Mouse (Mus musculus) stomach, embryonic 14.5 days (tissue): ENCODE results near the gene Tmem30b. TPM values are rescaled to one million over a fixed set of nuclear protein-coding genes. Genes with fewer than 3 reads are reported as not detected.

ENCODE experiments used
- ATAC-seq: fragments of 200-750 bp; cut with Nextera tagmentation; 2 replicates; pipeline ENCODE4 v1.8.0; 2017; ENCODE audit warnings: low read depth, moderate TSS enrichment; ENCODE audit not compliant: insufficient number of reproducible peaks, insufficient read depth, low FRiP score
- H3K27ac ChIP-seq: fragments of 300-500 bp; sonication (generic); 2 replicates; pipeline ENCODE4 v1.5.1; 2014; ENCODE audit warnings: mild to moderate bottlenecking, low read length, moderate library complexity, mixed read lengths
- H3K27me3 ChIP-seq: fragments of 300-500 bp; sonication (generic); 2 replicates; pipeline ENCODE4 v1.6.1; 2014; ENCODE audit warnings: low read length, control low read depth, mixed read lengths; ENCODE audit not compliant: control insufficient read depth, insufficient read depth
- H3K36me3 ChIP-seq: fragments of 300-500 bp; sonication (generic); 2 replicates; pipeline ENCODE4 v1.6.1; 2014; ENCODE audit warnings: mild to moderate bottlenecking, control low read depth, low read length, moderate library complexity, mixed read lengths; ENCODE audit not compliant: control insufficient read depth, insufficient read depth
- H3K4me1 ChIP-seq: fragments of 300-500 bp; sonication (generic); 2 replicates; pipeline ENCODE4 v1.6.1; 2014; ENCODE audit warnings: low read length, control low read depth, mixed read lengths; ENCODE audit not compliant: control insufficient read depth, insufficient read depth
- H3K4me2 ChIP-seq: fragments of 300-500 bp; sonication (generic); replicated peaks from 2 replicates; pipeline ENCODE4 v1.6.1; 2014; ENCODE audit warnings: low read depth, low read length, control low read depth
- H3K4me3 ChIP-seq: fragments of 300-500 bp; sonication (generic); 2 replicates; pipeline ENCODE4 v1.5.1; 2014; ENCODE audit warnings: low read depth, low read length, control low read depth
- H3K9ac ChIP-seq: fragments of 300-500 bp; sonication (generic); replicated peaks from 2 replicates; pipeline ENCODE4 v1.6.1; 2014; ENCODE audit warnings: low read depth, mild to moderate bottlenecking, control low read depth, low read length, moderate library complexity, mixed read lengths
- H3K9me3 ChIP-seq: fragments of 300-500 bp; sonication (generic); 2 replicates; pipeline ENCODE4 v1.6.1; 2016; ENCODE audit warnings: low read depth, low read length, control low read depth; ENCODE audit not compliant: control insufficient read depth
- WGBS: fragments of 180-500 bp; shearing (Covaris S2); extraction: QIAGEN DNeasy Blood & Tissue Kit; methylation state at CpG from one replicate; pipeline ENCODE4 v1.1.7; 2014; 5-methylcytosine and 5-hydroxymethylcytosine counted together
- polyA plus RNA-seq: library from polyadenylated mRNA; unstranded; fragments of >200 nt; fragmentation: Nextera tagmentation; extraction: Ambion mirVana; gene quantifications from 2 replicates; pipeline ENCODE4 v1.2.1, GENCODE M21; 2014

Tmem30b gene
- polyA plus RNA-seq, 1 experiment from 2014 or later = 14.5 TPM

DNA sequence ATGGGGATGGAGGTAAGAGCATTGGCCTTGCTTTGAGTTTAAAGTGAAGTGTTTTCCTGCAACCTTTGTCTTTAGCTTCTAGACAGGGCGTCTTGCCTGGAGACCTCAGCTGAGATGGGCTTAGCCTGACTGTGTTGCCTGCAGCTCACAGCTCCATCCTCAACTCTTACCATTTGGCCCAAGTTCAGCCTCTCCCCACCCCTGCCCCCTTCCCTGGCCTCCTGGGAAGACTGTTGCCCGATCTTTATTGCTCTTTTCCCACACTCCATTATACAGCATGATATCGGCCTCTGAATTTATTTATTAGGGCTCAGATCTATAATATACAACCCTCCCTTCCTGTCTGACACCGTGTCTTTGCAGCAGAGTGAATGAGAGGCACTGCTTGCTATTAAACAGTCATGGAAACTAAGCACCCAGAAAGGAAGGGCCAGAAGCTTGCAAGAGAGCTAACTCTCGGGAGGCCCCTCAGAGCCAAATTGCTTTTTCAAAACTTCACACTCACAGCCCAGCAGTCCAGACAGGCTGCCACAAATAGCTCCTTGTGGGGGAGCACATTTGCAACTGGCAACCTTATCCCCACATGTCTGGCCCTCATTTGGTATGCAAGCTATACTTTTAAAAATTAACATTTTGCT is 45.4 kb downstream of the Tmem30b start:
- 45% methylated on average over 5 of the region's 5 CpGs for WGBS
- Histone ChIP-seq H3K9me3 (no peaks in the 10 kb centered on the region), H3K4me2 (no peak overlapping the region), H3K27me3 (no peaks in the 10 kb centered on the region), H3K4me1 (no peaks in the 10 kb centered on the region), H3K36me3 (no peaks in the 10 kb centered on the region), H3K27ac (no peak overlapping the region), H3K9ac (no peak overlapping the region), H3K4me3 (no peak overlapping the region)
- no peak for ATAC-seq

- Histone ChIP-seq H3K27me3 (no peaks in the 10 kb centered on the region), H3K4me2 (no peak overlapping the region), H3K9me3 (no peaks in the 10 kb centered on the region), H3K27ac (no peak overlapping the region), H3K36me3 (no peaks in the 10 kb centered on the region), H3K9ac (no peak overlapping the region), H3K4me3 (no peak overlapping the region), H3K4me1 (no peaks in the 10 kb centered on the region)
- no peak for ATAC-seq
- WGBS = 79% methylated on average over 10 of the region's 10 CpGs
Observed at GRCm38 (mm10) chr12:73495172-73495571, 51.0 kb downstream of the Tmem30b start.

- no peaks in the 10 kb centered on the region for H3K4me1 ChIP-seq
- H3K27me3 ChIP-seq = no peaks in the 10 kb centered on the region
- ATAC-seq = no peak
- H3K4me2 ChIP-seq = no peak overlapping the region
- 84% methylated on average over 16 of the region's 16 CpGs for WGBS
- H3K9me3 ChIP-seq = no peaks in the 10 kb centered on the region; the same call in 1 of the 2 replicates
- H3K36me3 ChIP-seq = no peaks in the 10 kb centered on the region
- H3K27ac ChIP-seq = no peak overlapping the region
- no peak overlapping the region for H3K4me3 ChIP-seq
- no peak overlapping the region for H3K9ac ChIP-seq
Observed at GRCm38 (mm10) chr12:73493929-73494530, 52.2 kb downstream of the Tmem30b start.

Other genes starting within 250 kb of the Tmem30b start
- 12.0 and 12.1 TPM in 2 replicates for gene Prkch, start 38.4 kb upstream of the Tmem30b start, polyA plus RNA-seq